Mouse (Mus musculus): Measurements from ENCODE around the gene Asdurf. TPM values are rescaled to one million over a fixed set of nuclear protein-coding genes. Genes with fewer than 3 reads are reported as not detected.

Asdurf gene
- not detected in 2 replicates for polyA plus RNA-seq (2012; rRNA removed)

GRCm38 (mm10) chr1:53352327-53353261 is at the start of gene Asdurf, which contains the start of the genes Gm28551 and Asnsd1:
TSS of gene Asdurf (minus strand) at chr1:53352619.
TSS of gene Gm28551 (minus strand) at chr1:53352667.
TSS of gene Asnsd1 (minus strand) at chr1:53352752.

GRCm38 (mm10) chr1:53312989-53313967 is 39.1 kb downstream of the Asdurf start, which contains the start of gene Osgepl1:
TSS of gene Osgepl1 (plus strand) at chr1:53313624.

Other genes with a start within 250 kb of the Asdurf start
- gene 1700019A02Rik, start 165.0 kb downstream of the Asdurf start, polyA plus RNA-seq (2012; rRNA removed) = not detected in 2 replicates
- 1.5 and 1.7 TPM in 2 replicates for gene Pms1, start 55.6 kb downstream of the Asdurf start, polyA plus RNA-seq (2012; rRNA removed)
- 9.1 and 10.9 TPM in 2 replicates for gene Ormdl1, start 55.5 kb downstream of the Asdurf start, polyA plus RNA-seq (2012; rRNA removed)
- gene Gm28778, start 55.5 kb downstream of the Asdurf start, polyA plus RNA-seq (2012; rRNA removed) = not detected in 2 replicates
- gene Osgepl1, start 39.0 kb downstream of the Asdurf start, polyA plus RNA-seq (2012; rRNA removed) = 9.2 and 9.3 TPM in 2 replicates
- gene Gm28551, start within 50 bp of the Asdurf start, polyA plus RNA-seq (2012; rRNA removed) = 0.01 TPM in 1 of 2 replicates, not detected in the other
- gene Asnsd1, start 133 bp upstream of the Asdurf start, polyA plus RNA-seq (2012; rRNA removed) = 16.2 and 16.3 TPM in 2 replicates